Mouse (Mus musculus): ENCODE data around the gene Cisd2.
A peak's percentile ranks its signal among the peaks of the same experiment; 100 is the strongest.

GRCm38 (mm10) chr3:135403856-135404255 lies 19.9 kb downstream of the Cisd2 start:
- TF ChIP-seq CTCF (IDR thresholded peaks at IDR 0.05; ENCODE audit: low read depth) = 0 out of 2 replicates have a peak, but pooled peaks have one; percentile 20
- TF ChIP-seq EP300 (IDR thresholded peaks at IDR 0.05; ENCODE audit: low read depth) = no peak
